Mouse (Mus musculus) cerebellum, adult 2 months (tissue): Measurements from ENCODE around the gene Gm10392. TPM values are rescaled to one million over a fixed set of nuclear protein-coding genes. Genes with fewer than 3 reads are reported as not detected.

ENCODE experiments used
- DNase-seq, 2 experiments: peaks; one replicate each; pipeline ENCODE4 v3.0.0; 2021
- H3K27ac ChIP-seq: fragments of 200-500 bp; 2 replicates; pipeline ENCODE4 v1.5.1; 2012; ENCODE audit warnings: low read length, control low read depth, inconsistent platforms; ENCODE audit not compliant: insufficient read depth
- H3K27me3 ChIP-seq: fragments of 200-500 bp; 2 replicates; pipeline ENCODE4 v1.6.1; 2012; ENCODE audit warnings: inconsistent platforms, mild to moderate bottlenecking, low read length, moderate library complexity; ENCODE audit not compliant: control insufficient read depth, insufficient read depth
- H3K4me1 ChIP-seq: fragments of 200-500 bp; 2 replicates; pipeline ENCODE4 v1.6.1; 2011; ENCODE audit warnings: low read length; ENCODE audit not compliant: control insufficient read depth, insufficient read depth
- H3K4me3 ChIP-seq: fragments of 200-500 bp; replicated peaks from 2 replicates; pipeline ENCODE3; 2011; ENCODE audit warnings: mild to moderate bottlenecking, low read depth, low read length, control low read depth; ENCODE audit not compliant: insufficient read depth
- CTCF ChIP-seq: fragments of 200-500 bp; IDR thresholded peaks from 2 replicates; pipeline ENCODE4 v1.5.1; 2011; ENCODE audit warnings: low read depth, mild to moderate bottlenecking, control low read depth, low read length, moderate library complexity, borderline replicate concordance; ENCODE audit not compliant: insufficient read depth
- POLR2A ChIP-seq: fragments of 200-500 bp; IDR thresholded peaks from 2 replicates; pipeline ENCODE4 v1.6.1; 2011; ENCODE audit warnings: low read length, control low read depth, borderline replicate concordance; ENCODE audit not compliant: insufficient read depth
- WGBS: fragments of 180-500 bp; shearing (Covaris S2); methylation state at CpG from one replicate; pipeline ENCODE4 v1.1.7; 2018; 5-methylcytosine and 5-hydroxymethylcytosine counted together
- polyA plus RNA-seq: library from polyadenylated mRNA; depleted of rRNA; stranded (reverse); fragments of >200 nt; gene quantifications from 2 replicates; pipeline ENCODE4 v1.2.3, GENCODE M21; 2012

Gm10392 gene
- polyA plus RNA-seq, 1 experiment: not detected

GRCm38 (mm10) chr11:77492911-77493332 lies 26.1 kb downstream of the Gm10392 start:
- H3K27me3 ChIP-seq: no peaks in the 10 kb centered on the region
- peaks cover 12% of the 10 kb centered on the region for H3K4me1 ChIP-seq
- peak overlapping the region; percentile 80 for H3K27ac ChIP-seq
- WGBS: under 1% methylated on average over 32 of the region's 32 CpGs
- peak overlapping the region; percentile 83 for H3K4me3 ChIP-seq
- TF ChIP-seq POLR2A: peak; percentile 53; the same call in 1 of the 2 replicates
- peak; percentile 17; the same call in 1 of the 2 replicates for TF ChIP-seq CTCF
- peak; percentile 92 to 96 for DNase-seq

DNA sequence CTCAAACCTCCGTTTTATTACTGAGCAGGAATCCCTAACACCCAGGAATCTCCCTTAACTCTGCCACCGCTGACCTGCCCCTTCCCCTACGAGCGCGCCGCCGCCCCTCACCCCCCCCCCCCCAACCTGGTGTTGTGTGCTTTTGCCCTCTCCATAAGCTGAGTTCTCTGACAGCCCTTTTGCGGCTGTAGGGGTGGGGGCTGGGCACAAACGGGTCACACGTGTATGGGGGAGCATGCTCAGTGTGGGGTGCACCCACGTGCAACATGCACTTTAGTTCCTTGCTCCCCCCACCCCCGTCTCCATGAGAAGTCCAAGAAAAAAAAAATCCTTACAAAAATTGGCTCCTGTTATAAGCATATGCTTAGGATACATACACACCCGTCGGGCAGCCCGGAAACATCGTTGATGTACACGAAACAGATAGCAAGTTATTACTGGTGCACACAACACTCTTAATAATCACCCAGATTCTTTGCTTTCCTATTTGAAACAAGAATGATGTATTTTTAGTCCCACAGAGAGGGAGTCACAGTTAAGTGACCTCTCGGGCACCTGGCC lies 26.6 kb downstream of the Gm10392 start:
- DNase-seq: peak in 1 of 2 experiments; percentile 41
- under 1% methylated on average over 18 of the region's 18 CpGs for WGBS
- no peaks in the 10 kb centered on the region for H3K27me3 ChIP-seq
- H3K4me1 ChIP-seq: peaks cover 8% of the 10 kb centered on the region
- TF ChIP-seq POLR2A (no peak), CTCF (no peak)
- H3K27ac ChIP-seq: peak overlapping the region; percentile 80
- H3K4me3 ChIP-seq: peak overlapping the region; percentile 83

- Histone ChIP-seq H3K27me3 (no peaks in the 10 kb centered on the region), H3K4me1 (peaks cover 13% of the 10 kb centered on the region), H3K4me3 (peak overlapping the region; percentile 16), H3K27ac (peak overlapping the region; percentile 61)
- under 1% methylated on average over 23 of the region's 23 CpGs for WGBS
- peak; percentile 69 to 73 for DNase-seq
- TF ChIP-seq POLR2A (no peak), CTCF (no peak)
Measured at GRCm38 (mm10) chr11:77491502-77492291, 27.3 kb downstream of the Gm10392 start.

- TF ChIP-seq POLR2A (no peak), CTCF (peak; percentile 86)
- peak overlapping the region; percentile 16 for H3K4me3 ChIP-seq
- peaks cover 17% of the 10 kb centered on the region for H3K4me1 ChIP-seq
- 2% methylated on average over 13 of the region's 13 CpGs for WGBS
- DNase-seq: peak; percentile 84 to 88
- peak overlapping the region; percentile 61; the same call in 1 of the 2 replicates for H3K27ac ChIP-seq
- no peaks in the 10 kb centered on the region for H3K27me3 ChIP-seq
Measured at GRCm38 (mm10) chr11:77491123-77491501, 27.9 kb downstream of the Gm10392 start.

- Histone ChIP-seq H3K4me1 (peaks cover 23% of the 10 kb centered on the region), H3K27ac (no peak overlapping the region), H3K4me3 (no peak overlapping the region), H3K27me3 (no peaks in the 10 kb centered on the region)
- TF ChIP-seq POLR2A: no peak
- TF ChIP-seq CTCF: no peak
- DNase-seq: peak in 1 of 2 experiments; percentile 28
- WGBS: 64% methylated on average over 6 of the region's 6 CpGs
Measured at GRCm38 (mm10) chr11:77490451-77490850, 28.5 kb downstream of the Gm10392 start.

- Histone ChIP-seq H3K4me3 (peak within 1 kb of the TSS; percentile 58), H3K4me1 (peaks cover 24% of the 10 kb centered on the region), H3K27me3 (no peaks in the 10 kb centered on the region), H3K27ac (peak within 1 kb of the TSS; percentile 67)
- peak; percentile 87 to 88 for DNase-seq
- 3% methylated on average over 74 of the region's 87 CpGs for WGBS
- TF ChIP-seq POLR2A (0 out of 2 replicates have a peak, but pooled peaks have one; percentile 42), CTCF (no peak)
Measured at GRCm38 (mm10) chr11:77489591-77490235, 29.3 kb downstream of the Gm10392 start, which contains the start of gene Ankrd13b. Gene Ankrd13b (minus strand): TSS chr11:77489678.

DNA sequence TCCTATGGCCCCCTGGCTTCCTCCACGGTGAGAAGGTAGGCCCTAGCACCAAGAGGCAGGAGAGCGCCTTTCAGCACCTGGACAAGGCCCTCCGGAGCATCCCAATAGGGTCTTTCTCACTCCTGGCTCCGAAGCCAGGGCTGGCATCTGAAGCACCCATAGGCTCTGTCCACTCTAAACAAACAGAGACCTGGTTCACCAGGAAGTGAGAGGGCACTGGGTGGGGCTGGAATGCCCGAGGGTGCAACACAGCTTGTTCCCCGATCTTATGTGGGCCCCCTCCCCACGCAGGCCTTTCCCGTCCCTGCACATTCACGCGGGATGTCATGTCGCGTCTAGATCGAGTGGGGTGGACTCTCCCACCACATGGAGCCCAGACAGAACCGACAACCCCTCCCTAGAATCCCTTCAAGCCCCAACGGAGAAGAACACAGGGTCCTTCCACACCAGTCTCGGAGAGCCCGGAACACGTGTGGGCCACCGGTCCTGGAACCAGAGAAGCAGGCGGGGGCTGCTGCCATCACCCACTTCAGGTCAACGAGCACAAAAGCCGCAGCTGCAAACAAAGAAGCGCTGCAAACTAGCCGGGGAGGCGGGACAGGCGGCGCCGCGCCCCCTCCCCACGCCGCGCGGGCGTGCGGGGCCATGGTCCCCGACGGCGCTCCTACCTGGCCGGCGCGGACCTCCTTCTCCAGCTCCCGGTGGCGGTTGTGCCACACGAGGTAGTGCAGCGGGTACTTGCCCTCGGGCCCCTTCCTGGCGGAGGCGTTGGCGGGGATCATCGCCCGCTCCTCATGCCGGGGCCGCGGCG lies 30.0 kb downstream of the Gm10392 start:
- peaks cover 27% of the 10 kb centered on the region for H3K4me1 ChIP-seq
- TF ChIP-seq POLR2A (no peak), CTCF (no peak)
- peak overlapping the region; percentile 58 for H3K4me3 ChIP-seq
- 4% methylated on average over 55 of the region's 55 CpGs for WGBS
- H3K27me3 ChIP-seq: no peaks in the 10 kb centered on the region
- DNase-seq: peak in 1 of 2 experiments; percentile 64
- H3K27ac ChIP-seq: peak overlapping the region; percentile 47; the same call in 1 of the 2 replicates
